Mouse (Mus musculus): Measurements from ENCODE around the gene Cmtm5.

Cmtm5 gene

DNA sequence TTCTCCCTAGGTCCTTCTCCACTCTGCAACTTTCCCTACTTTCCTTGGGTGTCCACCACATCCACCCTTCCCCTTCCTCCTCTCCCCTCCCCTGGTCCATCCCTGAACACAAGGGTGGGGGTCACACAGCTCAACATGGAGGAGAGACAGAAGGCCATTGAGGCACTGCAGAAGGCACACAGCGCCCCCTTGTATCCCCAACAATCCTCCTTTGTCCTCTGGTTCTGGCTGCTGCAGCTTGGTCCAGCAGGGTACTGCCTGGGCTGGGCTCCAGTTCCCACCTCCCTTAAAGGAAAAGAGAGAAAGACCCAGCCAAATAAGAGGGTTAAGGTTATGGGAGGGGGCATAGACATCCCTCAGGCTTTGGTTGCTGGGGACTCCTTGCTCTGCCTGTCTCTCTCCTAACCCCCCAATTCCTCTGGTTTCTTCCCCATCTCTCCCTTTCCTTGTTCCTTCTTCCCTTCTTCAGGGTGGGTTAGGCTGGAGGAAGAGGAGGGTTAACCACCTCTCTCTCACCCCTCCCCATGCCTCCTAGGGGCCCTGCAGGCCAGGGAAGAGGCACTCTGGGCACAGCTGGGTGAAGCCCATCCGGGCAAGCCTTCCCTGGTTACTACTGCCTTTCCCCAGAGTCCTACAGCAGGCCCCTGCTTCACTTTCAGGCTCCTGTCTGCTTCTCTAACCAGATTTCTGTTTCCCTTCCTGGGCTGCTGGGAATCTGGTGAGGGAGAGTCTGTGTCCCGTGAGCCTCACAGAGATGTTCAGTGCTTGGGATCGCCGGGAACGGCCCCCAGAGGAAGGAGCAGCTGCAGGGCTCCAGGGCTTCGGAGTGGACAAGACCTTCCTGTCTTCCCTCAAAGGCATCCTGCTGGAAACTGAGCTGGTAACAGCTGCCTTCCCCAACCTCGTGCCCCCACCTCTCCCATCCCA lies at the start of gene Cmtm5:
Cmtm5 (plus strand) TSS at position 358 of the 927 bp plus-strand sequence.
- DNase-seq: peak; percentile 58

DNA sequence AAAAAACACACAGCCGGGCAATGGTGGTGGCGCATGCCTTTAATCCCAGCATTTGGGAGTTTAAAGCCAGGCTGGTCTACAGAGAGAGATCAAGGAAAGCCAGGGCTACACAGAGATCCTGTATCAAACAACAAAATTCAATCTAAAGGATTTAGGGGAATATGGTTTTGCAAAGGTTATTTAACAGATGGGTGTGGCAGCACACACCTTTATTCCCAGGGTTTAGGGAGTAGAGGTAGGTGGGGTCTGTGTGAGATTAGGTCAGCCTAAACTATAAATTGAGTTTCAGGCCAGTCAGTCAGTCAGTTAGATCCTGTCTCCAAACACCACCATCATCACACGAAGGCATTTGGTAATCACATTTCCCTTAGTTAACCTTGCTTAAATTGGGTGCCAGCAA lies 43.9 kb upstream of the Cmtm5 start, which contains the start of gene Pabpn1:
Pabpn1 (plus strand) TSS at position 301 of the 400 bp plus-strand sequence.
- DNase-seq: no peak

- DNase-seq: peak; percentile 90
Observed at GRCm38 (mm10) chr14:54893651-54894181, 42.3 kb upstream of the Cmtm5 start.

GRCm38 (mm10) chr14:54894296-54895151 lies 41.5 kb upstream of the Cmtm5 start:
- DNase-seq: peak; percentile 55

- no peak for DNase-seq
Observed at GRCm38 (mm10) chr14:54897445-54897844, 38.6 kb upstream of the Cmtm5 start.

GRCm38 (mm10) chr14:54900383-54900782 lies 35.7 kb upstream of the Cmtm5 start:
- DNase-seq: peak; percentile 61

DNA sequence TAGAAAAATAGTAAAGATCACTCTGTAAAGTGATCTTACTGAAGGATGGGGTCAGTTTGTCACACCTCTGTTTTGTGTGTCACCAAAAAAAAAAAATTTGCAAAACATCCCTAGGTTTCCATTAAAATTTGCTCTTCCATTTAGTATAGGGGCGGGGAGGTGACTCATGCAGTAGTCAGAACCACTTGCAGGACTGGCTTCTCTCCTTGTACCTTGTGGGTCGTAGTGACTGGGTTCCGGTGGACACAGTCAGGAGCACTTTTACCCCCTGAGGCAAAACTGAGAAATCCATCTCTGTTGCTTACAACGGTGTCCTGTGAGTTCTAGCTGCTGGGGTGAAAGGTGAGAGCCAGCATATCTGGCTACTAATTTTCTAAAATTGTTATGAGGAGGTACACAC lies 32.4 kb upstream of the Cmtm5 start:
- DNase-seq: no peak

DNA sequence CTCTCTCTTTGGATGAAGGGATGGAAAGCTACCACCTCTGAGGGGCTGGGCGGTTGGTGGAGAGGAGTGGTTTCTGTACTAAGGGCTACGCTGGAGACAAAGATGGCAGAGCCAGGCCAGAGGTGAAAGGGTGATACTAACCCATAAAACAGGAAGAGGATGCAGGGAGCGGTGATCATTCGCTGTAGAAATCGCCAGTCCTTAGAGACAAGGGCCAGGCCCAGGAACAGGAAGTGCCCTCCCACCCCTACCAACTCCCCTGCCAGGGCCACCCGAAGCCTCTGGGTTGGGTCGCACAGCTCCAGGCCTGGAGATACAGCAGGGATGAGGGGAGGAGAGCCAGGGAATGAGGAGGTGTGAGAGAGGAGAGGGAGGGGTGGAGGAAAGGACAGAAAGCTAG lies 27.4 kb upstream of the Cmtm5 start:
- DNase-seq: no peak

GRCm38 (mm10) chr14:54912109-54912850 lies 23.8 kb upstream of the Cmtm5 start:
- DNase-seq: peak; percentile 58

DNA sequence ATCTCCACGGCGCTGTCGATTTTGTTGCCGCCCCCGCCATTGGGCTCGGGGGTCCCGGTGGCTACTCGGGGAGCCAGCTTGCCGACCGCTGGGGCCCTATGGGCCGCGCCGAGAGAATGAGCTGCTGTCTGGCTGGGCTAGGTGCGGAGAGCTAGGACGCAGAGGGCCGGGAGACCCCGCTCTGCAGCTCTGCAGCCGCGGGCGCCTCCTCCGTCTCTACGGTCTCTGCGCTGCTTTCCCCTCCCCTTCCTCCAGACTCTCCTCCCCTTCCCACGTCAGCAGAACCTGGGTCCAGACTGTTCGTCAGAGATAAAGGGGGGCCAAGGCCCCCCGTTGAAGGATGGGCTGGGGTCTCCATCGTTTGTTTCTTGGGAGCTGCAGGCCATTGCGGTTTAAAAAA lies 23.2 kb upstream of the Cmtm5 start, which contains the start of gene Slc22a17:
Slc22a17 (minus strand) TSS at position 247 of the 400 bp plus-strand sequence.
- peak; percentile 80 for DNase-seq

DNA sequence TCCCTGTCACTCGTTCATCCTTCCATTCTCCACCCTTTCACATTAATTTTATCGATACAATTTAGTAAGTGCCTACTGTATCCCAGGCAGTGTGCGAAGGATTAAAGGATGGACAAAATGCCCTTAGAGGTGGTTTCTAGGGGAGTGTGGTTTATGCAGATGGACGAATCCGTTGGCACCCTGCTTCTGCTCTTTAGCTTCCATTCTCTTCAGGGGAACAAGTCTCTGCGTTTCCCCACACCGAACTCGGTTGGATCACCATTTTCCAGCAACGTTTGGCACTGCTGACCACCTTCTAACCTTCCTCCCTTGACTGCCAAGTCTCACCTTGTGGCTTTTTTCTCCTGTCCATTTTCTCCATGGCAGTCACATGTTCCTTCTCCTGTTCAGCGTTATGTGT lies 22.7 kb upstream of the Cmtm5 start:
- DNase-seq: no peak

DNA sequence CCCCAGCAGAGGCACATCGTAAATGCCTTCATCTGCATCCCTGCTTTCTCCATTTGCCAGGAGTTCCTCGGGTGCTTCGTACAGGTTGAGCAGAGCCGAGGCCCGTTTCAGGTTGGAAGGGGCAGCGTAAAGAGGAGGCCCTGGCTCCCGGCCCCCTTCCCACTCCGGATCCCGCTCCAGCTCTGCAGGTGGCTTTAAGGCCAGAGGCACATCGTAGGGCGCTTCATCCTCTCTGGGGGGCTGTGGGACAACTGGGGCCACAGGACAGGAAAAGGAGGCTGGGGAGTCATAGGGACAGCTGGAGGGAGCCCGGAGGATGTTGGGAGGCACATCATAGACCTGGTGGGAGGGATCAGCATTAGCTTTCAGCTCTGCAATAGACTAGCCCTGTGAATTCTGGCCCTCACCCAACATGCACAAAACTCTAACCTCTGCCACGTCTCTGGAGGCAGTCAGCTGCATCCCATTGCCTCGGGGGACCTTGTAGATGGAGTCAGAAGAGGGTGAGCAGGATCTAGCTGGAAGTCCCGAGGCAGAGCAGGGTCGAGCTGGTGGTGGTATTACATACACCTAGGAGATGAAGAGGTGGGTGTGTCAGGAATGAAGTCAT lies 15.9 kb upstream of the Cmtm5 start:
- DNase-seq: no peak

DNA sequence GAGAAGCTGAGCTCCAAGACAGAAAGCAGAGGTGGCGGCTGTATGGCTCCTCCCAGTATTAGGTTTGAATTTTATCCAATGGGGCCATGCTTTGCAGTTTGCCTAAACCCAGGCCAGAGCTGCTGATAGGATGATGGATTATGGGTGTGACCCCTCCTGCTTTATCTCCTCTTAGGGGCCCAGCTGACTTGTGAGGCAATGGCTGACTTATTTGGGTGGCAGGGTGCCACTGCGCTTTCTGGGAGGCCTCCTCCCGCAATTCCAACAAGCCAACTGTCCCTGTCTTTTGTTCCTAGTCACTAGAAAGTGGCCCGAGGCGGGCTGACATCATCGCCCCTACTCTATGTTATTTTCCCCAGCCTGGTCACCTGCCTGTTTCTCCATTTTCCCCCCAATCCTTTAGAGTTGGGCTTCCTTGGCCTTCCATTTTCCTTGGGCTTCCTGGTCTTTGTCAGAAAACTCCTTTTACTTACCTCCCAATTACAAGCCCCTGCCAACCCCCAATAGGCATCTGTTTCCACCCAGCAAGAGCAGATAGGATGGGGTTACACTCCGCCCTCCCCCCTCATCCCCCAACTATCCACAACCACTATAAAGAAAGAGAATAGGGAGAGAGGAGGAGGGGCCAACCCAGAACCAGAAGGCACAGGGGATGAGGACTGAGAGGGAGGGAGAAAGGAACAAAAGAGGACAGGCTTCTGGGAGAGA lies 11.3 kb upstream of the Cmtm5 start:
- no peak for DNase-seq

GRCm38 (mm10) chr14:54925349-54926342 lies 10.4 kb upstream of the Cmtm5 start, which contains the start of gene Efs:
Gene Efs, minus strand, starts transcription at chr14:54926126.
- DNase-seq: peak; percentile 51

GRCm38 (mm10) chr14:54926401-54927158 lies 9.5 kb upstream of the Cmtm5 start:
- DNase-seq: peak; percentile 63

GRCm38 (mm10) chr14:54927296-54927695 lies 8.8 kb upstream of the Cmtm5 start:
- no peak for DNase-seq

- DNase-seq: no peak
Observed at GRCm38 (mm10) chr14:54929801-54930200, 6.3 kb upstream of the Cmtm5 start.

DNA sequence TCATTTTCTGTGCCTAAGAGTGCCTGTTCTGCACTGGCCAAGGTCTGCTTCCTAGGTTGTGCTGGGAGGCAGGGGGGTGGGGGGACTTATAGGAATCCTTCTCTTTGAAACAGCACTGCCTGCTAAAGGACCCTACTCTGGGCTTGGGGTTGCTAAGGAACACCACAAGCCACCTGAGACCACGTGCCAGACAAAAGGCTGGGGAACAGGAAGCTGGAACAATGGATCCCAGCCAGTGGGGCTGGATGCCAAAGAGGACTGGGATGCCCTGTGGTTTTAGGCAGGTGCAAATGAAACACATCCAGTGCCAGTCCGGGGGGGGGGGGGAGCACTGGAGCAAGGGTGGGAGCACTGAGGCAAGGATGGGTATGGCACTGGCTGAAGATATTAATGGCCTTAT lies 5.6 kb upstream of the Cmtm5 start:
- no peak for DNase-seq

DNA sequence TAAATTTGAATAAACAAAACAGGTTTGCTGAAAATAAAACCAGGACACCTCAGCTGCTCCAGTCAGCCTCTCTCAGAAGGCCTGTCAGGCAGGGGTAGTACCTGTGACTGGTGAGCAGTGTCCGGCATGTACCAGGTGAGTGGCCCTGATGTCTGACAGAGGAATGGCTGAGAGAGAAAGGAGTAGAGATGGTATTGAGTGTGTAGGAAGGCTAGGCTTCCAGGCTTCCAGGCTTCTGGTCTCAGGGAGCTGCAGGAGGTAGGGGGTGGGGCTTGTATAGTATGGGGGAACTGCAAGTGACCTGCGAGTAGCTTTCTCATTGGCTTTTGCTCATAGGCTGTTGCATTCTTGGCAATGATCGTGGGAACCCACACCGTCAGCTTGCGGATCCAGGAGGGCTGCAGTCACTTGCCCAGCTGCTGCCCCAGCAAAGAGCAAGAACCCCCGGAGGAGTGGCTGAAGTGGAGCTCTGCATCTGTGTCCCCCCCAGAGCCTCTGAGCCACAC lies 3.4 kb upstream of the Cmtm5 start, which contains the start of gene Il25:
Il25 (plus strand) TSS at position 51 of the 506 bp plus-strand sequence.
- no peak for DNase-seq

All from right cerebral cortex, postnatal 4 days (tissue).